Mouse (Mus musculus) liver, embryonic 13.5 days (tissue): ENCODE data around the gene Hoxd9. TPM values are rescaled to one million over a fixed set of nuclear protein-coding genes. Genes with fewer than 3 reads are reported as not detected.

Experiments
- ATAC-seq: fragments of 200-750 bp; cut with Nextera tagmentation; 2 replicates; pipeline ENCODE4 v1.8.0; 2017; ENCODE audit warnings: low read depth, mild to moderate bottlenecking, moderate number of reproducible peaks, moderate library complexity
- DNase-seq: peaks from one replicate; pipeline ENCODE4 v3.0.0; 2022
- H3K27ac ChIP-seq: fragments of 300-500 bp; sonication (generic); 2 replicates; pipeline ENCODE4 v1.5.1; 2015; ENCODE audit warnings: moderate library complexity, mild to moderate bottlenecking, inconsistent platforms
- H3K27me3 ChIP-seq: fragments of 300-500 bp; sonication (generic); 2 replicates; pipeline ENCODE4 v1.6.1; 2015; ENCODE audit warnings: mild to moderate bottlenecking, inconsistent platforms
- H3K36me3 ChIP-seq: fragments of 300-500 bp; sonication (generic); 2 replicates; pipeline ENCODE4 v1.6.1; 2015; ENCODE audit warnings: mild to moderate bottlenecking, inconsistent platforms
- H3K4me1 ChIP-seq: fragments of 300-500 bp; sonication (generic); replicated peaks from 2 replicates; pipeline ENCODE4 v1.6.1; 2015; ENCODE audit warnings: inconsistent platforms
- H3K4me2 ChIP-seq: fragments of 300-500 bp; sonication (generic); 2 replicates; pipeline ENCODE4 v1.6.1; 2015; ENCODE audit warnings: inconsistent platforms, mild to moderate bottlenecking, moderate library complexity
- H3K4me3 ChIP-seq: fragments of 300-500 bp; sonication (generic); replicated peaks from 2 replicates; pipeline ENCODE4 v1.5.1; 2015; ENCODE audit warnings: mild to moderate bottlenecking, inconsistent platforms
- H3K9ac ChIP-seq: fragments of 300-500 bp; sonication (generic); 2 replicates; pipeline ENCODE4 v1.6.1; 2015; ENCODE audit warnings: mild to moderate bottlenecking, inconsistent platforms
- H3K9me3 ChIP-seq: fragments of 300-500 bp; sonication (generic); replicated peaks from 2 replicates; pipeline ENCODE4 v1.6.1; 2016; ENCODE audit warnings: inconsistent platforms
- WGBS: fragments of 180-500 bp; shearing (Covaris S2); methylation state at CpG from one replicate; pipeline ENCODE4 v1.1.7; 2015; ENCODE audit not compliant: insufficient replicate concordance; 5-methylcytosine and 5-hydroxymethylcytosine counted together
- polyA plus RNA-seq: library from polyadenylated mRNA; unstranded; fragments of >200 nt; fragmentation: Nextera tagmentation; extraction: Ambion mirVana; gene quantifications from 2 replicates; pipeline ENCODE4 v1.2.1, GENCODE M21; 2015

Gene Hoxd9
- polyA plus RNA-seq, 1 experiment from 2014 or later = not detected

- Histone ChIP-seq H3K36me3 (no peaks in the 10 kb centered on the region), H3K9ac (no peak overlapping the region), H3K27ac (no peak overlapping the region), H3K27me3 (peaks cover 100% of the 10 kb centered on the region), H3K4me3 (no peak overlapping the region), H3K4me1 (peaks cover 3% of the 10 kb centered on the region; the same call in 1 of the 2 replicates), H3K4me2 (no peak overlapping the region), H3K9me3 (no peaks in the 10 kb centered on the region)
- 2% methylated on average over 47 of the region's 47 CpGs for WGBS
- ATAC-seq = no peak
- DNase-seq = no peak
These were observed 38.7 kb upstream of the Hoxd9 start for GRCm38 (mm10) chr2:74658667-74659371.

GRCm38 (mm10) chr2:74659507-74660005, 38.0 kb upstream of the Hoxd9 start, which contains the start of gene Evx2:
Evx2 (minus strand) TSS chr2:74659557.
- WGBS = 2% methylated on average over 28 of the region's 28 CpGs
- DNase-seq (no peak), ATAC-seq (no peak)
- Histone ChIP-seq H3K9ac (no peak within 1 kb of the TSS), H3K4me1 (peaks cover 3% of the 10 kb centered on the region; the same call in 1 of the 2 replicates), H3K9me3 (no peaks in the 10 kb centered on the region), H3K27ac (no peak within 1 kb of the TSS), H3K4me2 (no peak within 1 kb of the TSS), H3K36me3 (no peaks in the 10 kb centered on the region), H3K4me3 (no peak within 1 kb of the TSS), H3K27me3 (peaks cover 100% of the 10 kb centered on the region)

- no peaks in the 10 kb centered on the region for H3K36me3 ChIP-seq
- WGBS = 5% methylated on average over 30 of the region's 30 CpGs
- DNase-seq (no peak), ATAC-seq (no peak)
- H3K9ac ChIP-seq = no peak overlapping the region
- H3K4me2 ChIP-seq = no peak overlapping the region
- no peaks in the 10 kb centered on the region for H3K9me3 ChIP-seq
- peaks cover 99% of the 10 kb centered on the region for H3K27me3 ChIP-seq
- no peaks in the 10 kb centered on the region; the same call in 1 of the 2 replicates for H3K4me1 ChIP-seq
- no peak overlapping the region for H3K27ac ChIP-seq
- H3K4me3 ChIP-seq = no peak overlapping the region
These were observed 36.8 kb upstream of the Hoxd9 start for GRCm38 (mm10) chr2:74660421-74661375.

GRCm38 (mm10) chr2:74661685-74662084, 35.8 kb upstream of the Hoxd9 start:
- no peak for DNase-seq
- H3K36me3 ChIP-seq = no peaks in the 10 kb centered on the region
- no peaks in the 10 kb centered on the region for H3K9me3 ChIP-seq
- H3K4me3 ChIP-seq = no peak overlapping the region
- H3K27ac ChIP-seq = no peak overlapping the region
- no peak for ATAC-seq
- H3K9ac ChIP-seq = no peak overlapping the region
- H3K27me3 ChIP-seq = peaks cover 99% of the 10 kb centered on the region
- no peaks in the 10 kb centered on the region; the same call in 1 of the 2 replicates for H3K4me1 ChIP-seq
- WGBS = 2% methylated on average over 14 of the region's 14 CpGs
- H3K4me2 ChIP-seq = no peak overlapping the region

GRCm38 (mm10) chr2:74663291-74663925, 34.1 kb upstream of the Hoxd9 start:
- no peak overlapping the region for H3K4me2 ChIP-seq
- peaks cover 7% of the 10 kb centered on the region; the same call in 1 of the 2 replicates for H3K4me1 ChIP-seq
- peaks cover 99% of the 10 kb centered on the region for H3K27me3 ChIP-seq
- H3K9ac ChIP-seq = no peak overlapping the region
- DNase-seq (no peak), ATAC-seq (no peak)
- no peaks in the 10 kb centered on the region for H3K9me3 ChIP-seq
- WGBS = 4% methylated on average over 18 of the region's 18 CpGs
- no peak overlapping the region for H3K27ac ChIP-seq
- H3K4me3 ChIP-seq = no peak overlapping the region
- no peaks in the 10 kb centered on the region for H3K36me3 ChIP-seq

GRCm38 (mm10) chr2:74666411-74666810, 31.1 kb upstream of the Hoxd9 start:
- no peaks in the 10 kb centered on the region for H3K9me3 ChIP-seq
- peaks cover 7% of the 10 kb centered on the region; the same call in 1 of the 2 replicates for H3K4me1 ChIP-seq
- H3K27me3 ChIP-seq = peaks cover 99% of the 10 kb centered on the region
- DNase-seq = no peak
- no peak overlapping the region for H3K9ac ChIP-seq
- H3K36me3 ChIP-seq = no peaks in the 10 kb centered on the region
- ATAC-seq = no peak
- no peak overlapping the region for H3K4me3 ChIP-seq
- H3K4me2 ChIP-seq = no peak overlapping the region
- 1% methylated on average over 7 of the region's 7 CpGs for WGBS
- no peak overlapping the region for H3K27ac ChIP-seq

GRCm38 (mm10) chr2:74667191-74667841, 30.2 kb upstream of the Hoxd9 start:
- DNase-seq = no peak
- Histone ChIP-seq H3K9ac (no peak overlapping the region), H3K4me2 (no peak overlapping the region), H3K36me3 (no peaks in the 10 kb centered on the region), H3K4me1 (peaks cover 7% of the 10 kb centered on the region; the same call in 1 of the 2 replicates), H3K27me3 (peaks cover 99% of the 10 kb centered on the region), H3K27ac (no peak overlapping the region), H3K9me3 (no peaks in the 10 kb centered on the region), H3K4me3 (no peak overlapping the region)
- WGBS = 3% methylated on average over 36 of the region's 36 CpGs
- no peak for ATAC-seq

- Histone ChIP-seq H3K4me2 (peak within 1 kb of the TSS; percentile 52), H3K4me3 (peak within 1 kb of the TSS; percentile 44), H3K9ac (no peak within 1 kb of the TSS), H3K9me3 (no peaks in the 10 kb centered on the region), H3K27ac (no peak within 1 kb of the TSS), H3K36me3 (no peaks in the 10 kb centered on the region), H3K4me1 (peaks cover 7% of the 10 kb centered on the region; the same call in 1 of the 2 replicates), H3K27me3 (peaks cover 99% of the 10 kb centered on the region)
- DNase-seq = no peak
- under 1% methylated on average over 49 of the region's 51 CpGs for WGBS
- ATAC-seq = no peak
These were observed 29.6 kb upstream of the Hoxd9 start, which contains the start of gene Hoxd13 for GRCm38 (mm10) chr2:74667842-74668357. Hoxd13 (plus strand) TSS chr2:74668310.

- Histone ChIP-seq H3K36me3 (no peaks in the 10 kb centered on the region), H3K4me1 (peaks cover 7% of the 10 kb centered on the region; the same call in 1 of the 2 replicates), H3K4me3 (peak overlapping the region; percentile 44), H3K4me2 (peak overlapping the region; percentile 52), H3K27ac (no peak overlapping the region), H3K27me3 (peaks cover 99% of the 10 kb centered on the region), H3K9me3 (no peaks in the 10 kb centered on the region), H3K9ac (no peak overlapping the region)
- ATAC-seq = no peak
- 1% methylated on average over 69 of the region's 74 CpGs for WGBS
- DNase-seq = no peak
These were observed 28.9 kb upstream of the Hoxd9 start for GRCm38 (mm10) chr2:74668370-74669229.

GRCm38 (mm10) chr2:74669230-74669578, 28.3 kb upstream of the Hoxd9 start:
- WGBS = 1% methylated on average over 3 of the region's 3 CpGs
- Histone ChIP-seq H3K4me2 (no peak overlapping the region), H3K9ac (no peak overlapping the region), H3K27me3 (peaks cover 99% of the 10 kb centered on the region), H3K36me3 (no peaks in the 10 kb centered on the region), H3K4me1 (peaks cover 7% of the 10 kb centered on the region; the same call in 1 of the 2 replicates), H3K9me3 (no peaks in the 10 kb centered on the region), H3K27ac (no peak overlapping the region), H3K4me3 (no peak overlapping the region)
- ATAC-seq (no peak), DNase-seq (no peak)
